Mouse (Mus musculus): ENCODE results near the gene Lmbr1. TPM values are rescaled to one million over a fixed set of nuclear protein-coding genes. Genes with fewer than 3 reads are reported as not detected.

Gene Lmbr1
- polyA plus RNA-seq, 1 experiment from 2014 or later, result 12.2 TPM

- Histone ChIP-seq H3K4me1 (replicated peaks; ENCODE audit: control insufficient read depth, insufficient read depth) (peaks cover 3% of the 10 kb centered on the region; the same call in 1 of the 2 replicates), H3K27me3 (ENCODE audit: control insufficient read depth, insufficient read depth, low read length) (no peaks in the 10 kb centered on the region), H3K27ac (replicated peaks) (peak overlapping the region; percentile 84), H3K4me2 (replicated peaks; ENCODE audit: low read depth) (no peak overlapping the region; the same call in 1 of the 2 replicates), H3K36me3 (ENCODE audit: control insufficient read depth, insufficient read depth, low read length) (no peaks in the 10 kb centered on the region), H3K9me3 (ENCODE audit: control insufficient read depth, low read length) (no peaks in the 10 kb centered on the region), H3K4me3 (ENCODE audit: low read depth, low read length) (no peak overlapping the region), H3K9ac (ENCODE audit: low read length) (no peak overlapping the region)
- peak; percentile 68 for DNase-seq (ENCODE audit: low spot score)
- peak; percentile 90 for ATAC-seq (ENCODE audit: low FRiP score, low TSS enrichment)
- TF ChIP-seq CTCF (IDR thresholded peaks at IDR 0.05; ENCODE audit: low read depth) (no peak), EP300 (optimal IDR thresholded peaks at IDR 0.05) (no peak)
- 20% methylated on average over 7 of the region's 7 CpGs for WGBS
Measured at GRCm38 (mm10) chr5:29388181-29388943, 10.2 kb upstream of the Lmbr1 start.

GRCm38 (mm10) chr5:29387591-29387990 is 9.4 kb upstream of the Lmbr1 start:
- Histone ChIP-seq H3K4me1 (replicated peaks; ENCODE audit: control insufficient read depth, insufficient read depth) (peaks cover 3% of the 10 kb centered on the region; the same call in 1 of the 2 replicates), H3K4me2 (replicated peaks; ENCODE audit: low read depth) (no peak overlapping the region), H3K36me3 (ENCODE audit: control insufficient read depth, insufficient read depth, low read length) (no peaks in the 10 kb centered on the region), H3K27ac (replicated peaks) (no peak overlapping the region; the same call in none of the 2 replicates), H3K27me3 (ENCODE audit: control insufficient read depth, insufficient read depth, low read length) (no peaks in the 10 kb centered on the region), H3K9ac (ENCODE audit: low read length) (no peak overlapping the region), H3K9me3 (ENCODE audit: control insufficient read depth, low read length) (no peaks in the 10 kb centered on the region), H3K4me3 (ENCODE audit: low read depth, low read length) (no peak overlapping the region)
- no peak for ATAC-seq (ENCODE audit: low FRiP score, low TSS enrichment)
- DNase-seq (ENCODE audit: low spot score), result no peak
- TF ChIP-seq CTCF (IDR thresholded peaks at IDR 0.05; ENCODE audit: low read depth), result no peak
- no peak for TF ChIP-seq EP300 (optimal IDR thresholded peaks at IDR 0.05)
- 23% methylated on average over 1 of the region's 1 CpGs for WGBS

DNA sequence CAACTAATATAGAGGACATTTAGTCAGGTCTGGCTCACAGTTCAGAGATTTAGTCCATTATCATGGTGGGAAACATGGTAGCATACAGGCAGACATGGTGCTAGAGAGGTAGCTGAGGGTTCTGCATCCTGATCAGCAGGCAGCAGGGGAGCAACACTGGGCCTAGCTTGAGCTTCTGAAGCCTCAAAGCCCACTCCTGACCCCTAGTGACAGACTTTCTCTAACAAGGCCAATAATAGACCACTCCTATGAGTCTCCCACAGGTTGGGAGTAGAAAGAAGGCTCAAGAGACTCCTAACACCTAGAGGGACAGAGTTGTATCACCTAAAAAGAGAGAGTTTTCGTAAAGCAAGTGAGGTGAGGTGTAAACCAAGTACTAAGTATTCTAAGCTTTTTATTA is 4.6 kb upstream of the Lmbr1 start:
- 82% methylated on average over 1 of the region's 1 CpGs for WGBS
- Histone ChIP-seq H3K36me3 (ENCODE audit: control insufficient read depth, insufficient read depth, low read length) (no peaks in the 10 kb centered on the region), H3K4me2 (replicated peaks; ENCODE audit: low read depth) (no peak overlapping the region), H3K4me1 (replicated peaks; ENCODE audit: control insufficient read depth, insufficient read depth) (peaks cover 3% of the 10 kb centered on the region; the same call in 1 of the 2 replicates), H3K9ac (ENCODE audit: low read length) (no peak overlapping the region), H3K27me3 (ENCODE audit: control insufficient read depth, insufficient read depth, low read length) (no peaks in the 10 kb centered on the region), H3K27ac (replicated peaks) (no peak overlapping the region), H3K4me3 (ENCODE audit: low read depth, low read length) (no peak overlapping the region), H3K9me3 (ENCODE audit: control insufficient read depth, low read length) (no peaks in the 10 kb centered on the region)
- no peak for ATAC-seq (ENCODE audit: low FRiP score, low TSS enrichment)
- TF ChIP-seq EP300 (optimal IDR thresholded peaks at IDR 0.05) (no peak), CTCF (IDR thresholded peaks at IDR 0.05; ENCODE audit: low read depth) (peak; percentile 27; the same call in 1 of the 2 replicates)
- DNase-seq (ENCODE audit: low spot score), result no peak

DNA sequence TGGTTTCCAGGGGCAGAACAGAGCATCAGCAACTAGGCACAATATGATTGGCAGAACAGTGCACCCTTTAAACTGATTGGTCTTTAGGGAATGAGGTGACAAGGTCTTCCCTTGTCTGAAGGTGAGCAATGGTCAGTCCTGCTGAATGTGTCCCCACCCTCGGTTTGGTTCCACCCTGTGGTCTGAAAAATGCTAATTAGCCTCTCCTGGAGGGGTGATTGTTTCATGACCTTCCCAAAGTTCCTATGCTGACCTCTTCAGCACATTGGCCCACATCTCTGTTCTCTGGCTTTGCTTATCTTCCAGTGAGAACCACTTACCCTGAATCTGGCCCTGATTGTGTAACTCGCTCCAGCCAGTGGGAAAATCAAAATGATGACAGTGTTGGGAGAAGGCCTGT is 1.9 kb upstream of the Lmbr1 start:
- TF ChIP-seq EP300 (optimal IDR thresholded peaks at IDR 0.05) (no peak), CTCF (IDR thresholded peaks at IDR 0.05; ENCODE audit: low read depth) (no peak)
- 80% methylated on average over 2 of the region's 2 CpGs for WGBS
- DNase-seq (ENCODE audit: low spot score) (no peak), ATAC-seq (ENCODE audit: low FRiP score, low TSS enrichment) (no peak)
- Histone ChIP-seq H3K27me3 (ENCODE audit: control insufficient read depth, insufficient read depth, low read length) (no peaks in the 10 kb centered on the region), H3K9ac (ENCODE audit: low read length) (no peak overlapping the region), H3K27ac (replicated peaks) (no peak overlapping the region), H3K36me3 (ENCODE audit: control insufficient read depth, insufficient read depth, low read length) (no peaks in the 10 kb centered on the region), H3K4me3 (ENCODE audit: low read depth, low read length) (no peak overlapping the region), H3K4me2 (replicated peaks; ENCODE audit: low read depth) (no peak overlapping the region), H3K9me3 (ENCODE audit: control insufficient read depth, low read length) (no peaks in the 10 kb centered on the region), H3K4me1 (replicated peaks; ENCODE audit: control insufficient read depth, insufficient read depth) (no peaks in the 10 kb centered on the region)

- 1% methylated on average over 37 of the region's 47 CpGs for WGBS
- Histone ChIP-seq H3K4me3 (ENCODE audit: low read depth, low read length) (peak overlapping the region; percentile 73), H3K4me2 (replicated peaks; ENCODE audit: low read depth) (peak overlapping the region; percentile 87), H3K36me3 (ENCODE audit: control insufficient read depth, insufficient read depth, low read length) (no peaks in the 10 kb centered on the region), H3K4me1 (replicated peaks; ENCODE audit: control insufficient read depth, insufficient read depth) (no peaks in the 10 kb centered on the region), H3K27me3 (ENCODE audit: control insufficient read depth, insufficient read depth, low read length) (no peaks in the 10 kb centered on the region), H3K9me3 (ENCODE audit: control insufficient read depth, low read length) (no peaks in the 10 kb centered on the region), H3K27ac (replicated peaks) (peak overlapping the region; percentile 91), H3K9ac (ENCODE audit: low read length) (peak overlapping the region; percentile 88)
- DNase-seq (ENCODE audit: low spot score), result peak; percentile 51
- peak; percentile 75 for ATAC-seq (ENCODE audit: low FRiP score, low TSS enrichment)
- TF ChIP-seq EP300 (optimal IDR thresholded peaks at IDR 0.05), result no peak
- no peak for TF ChIP-seq CTCF (IDR thresholded peaks at IDR 0.05; ENCODE audit: low read depth)
Measured at GRCm38 (mm10) chr5:29377590-29378297, 446 bp downstream of the Lmbr1 start.

- no peak overlapping the region for H3K4me2 ChIP-seq (replicated peaks; ENCODE audit: low read depth)
- H3K27me3 ChIP-seq (ENCODE audit: control insufficient read depth, insufficient read depth, low read length), result no peaks in the 10 kb centered on the region
- H3K36me3 ChIP-seq (ENCODE audit: control insufficient read depth, insufficient read depth, low read length), result no peaks in the 10 kb centered on the region
- no peak overlapping the region for H3K27ac ChIP-seq (replicated peaks)
- no peaks in the 10 kb centered on the region for H3K9me3 ChIP-seq (ENCODE audit: control insufficient read depth, low read length)
- no peak overlapping the region for H3K9ac ChIP-seq (ENCODE audit: low read length)
- no peak overlapping the region for H3K4me3 ChIP-seq (ENCODE audit: low read depth, low read length)
- no peak for ATAC-seq (ENCODE audit: low FRiP score, low TSS enrichment)
- no peak for DNase-seq (ENCODE audit: low spot score)
- WGBS, result 84% methylated on average over 6 of the region's 6 CpGs
- H3K4me1 ChIP-seq (replicated peaks; ENCODE audit: control insufficient read depth, insufficient read depth), result no peaks in the 10 kb centered on the region
- TF ChIP-seq CTCF (IDR thresholded peaks at IDR 0.05; ENCODE audit: low read depth) (no peak), EP300 (optimal IDR thresholded peaks at IDR 0.05) (no peak)
Measured at GRCm38 (mm10) chr5:29363511-29363910, 14.7 kb downstream of the Lmbr1 start.

All from stomach, postnatal 0 days (tissue).